Mouse (Mus musculus) liver, postnatal 0 days (tissue): ENCODE measurements at regions not wholly inside any gene's neighbourhood (a gene's known extent, or its start where the extent isn't known, plus 50 kb on each side); places are given as distances from the start of the nearest gene placed in this dataset.

Source experiments
- ATAC-seq: fragments of 200-750 bp; cut with Nextera tagmentation; 2 replicates; pipeline ENCODE4 v1.8.0; 2017; ENCODE audit warnings: mild to moderate bottlenecking, moderate library complexity
- DNase-seq: peaks from one replicate; pipeline ENCODE4 v3.0.0-alpha.2; 2016
- H3K27ac ChIP-seq: fragments of 300-500 bp; sonication (generic); 2 replicates; pipeline ENCODE4 v1.5.1; 2014; ENCODE audit warnings: antibody characterized with exemption, moderate library complexity, mild to moderate bottlenecking, low read depth
- H3K27me3 ChIP-seq: fragments of 300-500 bp; sonication (generic); 2 replicates; pipeline ENCODE4 v1.6.1; 2014; ENCODE audit warnings: low read length, control low read depth, mixed read lengths; ENCODE audit not compliant: insufficient read depth
- H3K36me3 ChIP-seq: fragments of 300-500 bp; sonication (generic); replicated peaks from 2 replicates; pipeline ENCODE4 v1.6.1; 2014; ENCODE audit warnings: mild to moderate bottlenecking, control low read depth, low read length, moderate library complexity, mixed read lengths; ENCODE audit not compliant: insufficient read depth
- H3K4me1 ChIP-seq: fragments of 300-500 bp; sonication (generic); 2 replicates; pipeline ENCODE4 v1.6.1; 2014; ENCODE audit warnings: antibody characterized with exemption, mild to moderate bottlenecking, control low read depth; ENCODE audit not compliant: insufficient read depth
- H3K4me2 ChIP-seq: fragments of 300-500 bp; sonication (generic); 2 replicates; pipeline ENCODE4 v1.6.1; 2014; ENCODE audit warnings: low read depth, mild to moderate bottlenecking, low read length, moderate library complexity, mixed read lengths
- H3K4me3 ChIP-seq: fragments of 300-500 bp; sonication (generic); 2 replicates; pipeline ENCODE4 v1.5.1; 2014; ENCODE audit warnings: low read depth, low read length
- H3K9ac ChIP-seq: fragments of 300-500 bp; sonication (generic); replicated peaks from 2 replicates; pipeline ENCODE4 v1.6.1; 2014; ENCODE audit warnings: mild to moderate bottlenecking, moderate library complexity
- H3K9me3 ChIP-seq: fragments of 300-500 bp; sonication (generic); 2 replicates; pipeline ENCODE4 v1.6.1; 2016; ENCODE audit warnings: mild to moderate bottlenecking, control low read depth, low read length, mixed read lengths
- CTCF ChIP-seq: sonication (generic); IDR thresholded peaks from 2 replicates; pipeline ENCODE4 v1.5.1; 2016; ENCODE audit warnings: antibody characterized with exemption, low read depth
- EP300 ChIP-seq: IDR thresholded peaks from 2 replicates; pipeline ENCODE4 v1.6.1; 2016; ENCODE audit warnings: antibody characterized with exemption, low read depth, mild to moderate bottlenecking
- WGBS: fragments of 180-500 bp; shearing (Covaris S2); extraction: QIAGEN DNeasy Blood & Tissue Kit; methylation state at CpG from one replicate; pipeline ENCODE4 v1.1.7; 2014; ENCODE audit not compliant: insufficient replicate concordance; 5-methylcytosine and 5-hydroxymethylcytosine counted together

- TF ChIP-seq CTCF (no peak), EP300 (no peak)
- Histone ChIP-seq H3K4me2 (no peak overlapping the region), H3K36me3 (no peaks in the 10 kb centered on the region), H3K27me3 (no peaks in the 10 kb centered on the region), H3K4me1 (no peaks in the 10 kb centered on the region), H3K4me3 (no peak overlapping the region), H3K9ac (no peak overlapping the region), H3K9me3 (no peaks in the 10 kb centered on the region), H3K27ac (no peak overlapping the region)
- DNase-seq (no peak), ATAC-seq (no peak)
- 31% methylated on average over 3 of the region's 3 CpGs for WGBS
These were observed 338.0 kb upstream of the Vrk2 start for GRCm38 (mm10) chr11:26931766-26932165.

GRCm38 (mm10) chr11:26907099-26907498, 313.3 kb upstream of the Vrk2 start:
- Histone ChIP-seq H3K4me3 (no peak overlapping the region), H3K4me1 (no peaks in the 10 kb centered on the region), H3K27me3 (no peaks in the 10 kb centered on the region), H3K4me2 (no peak overlapping the region), H3K9ac (no peak overlapping the region), H3K36me3 (no peaks in the 10 kb centered on the region), H3K27ac (no peak overlapping the region), H3K9me3 (no peaks in the 10 kb centered on the region)
- DNase-seq (no peak), ATAC-seq (no peak)
- no peak for TF ChIP-seq EP300
- TF ChIP-seq CTCF = no peak
- 59% methylated on average over 3 of the region's 3 CpGs for WGBS

- no peaks in the 10 kb centered on the region for H3K27me3 ChIP-seq
- TF ChIP-seq EP300 (no peak), CTCF (no peak)
- H3K4me1 ChIP-seq = no peaks in the 10 kb centered on the region
- no peaks in the 10 kb centered on the region for H3K36me3 ChIP-seq
- no peak overlapping the region for H3K4me3 ChIP-seq
- DNase-seq (no peak), ATAC-seq (no peak)
- H3K9ac ChIP-seq = no peak overlapping the region
- H3K27ac ChIP-seq = no peak overlapping the region
- H3K4me2 ChIP-seq = no peak overlapping the region
- H3K9me3 ChIP-seq = no peaks in the 10 kb centered on the region
- WGBS = 49% methylated on average over 6 of the region's 6 CpGs
These were observed 287.8 kb upstream of the Vrk2 start for GRCm38 (mm10) chr11:26881635-26882034.
